Mouse (Mus musculus) C2C12 (cell line): Measurements from ENCODE around the gene Ppcdc.

Source experiments
- CEBPB ChIP-seq: IDR thresholded peaks from one replicate; pipeline ENCODE4 v1.6.1; 2011; ENCODE audit warnings: low read depth, mild to moderate bottlenecking, control low read depth, moderate library complexity
- CTCF ChIP-seq: IDR thresholded peaks from one replicate; pipeline ENCODE4 v1.5.1; 2011; ENCODE audit not compliant: control insufficient read depth, insufficient read depth, insufficient read length
- FOSL1 ChIP-seq: IDR thresholded peaks from one replicate; pipeline ENCODE4 v1.8.0; 2011; ENCODE audit warnings: mild to moderate bottlenecking, low read length; ENCODE audit not compliant: poor library complexity, insufficient read depth, severe bottlenecking
- MAX ChIP-seq: IDR thresholded peaks from one replicate; pipeline ENCODE4 v1.6.1; 2011; ENCODE audit warnings: mild to moderate bottlenecking, control low read depth
- MYOD1 ChIP-seq: IDR thresholded peaks from one replicate; pipeline ENCODE4 v1.6.1; 2011; ENCODE audit warnings: low read depth; ENCODE audit not compliant: control insufficient read depth, insufficient read length
- MYOG ChIP-seq: IDR thresholded peaks from one replicate; pipeline ENCODE4 v1.6.1; 2011; ENCODE audit not compliant: control insufficient read depth, insufficient read length; ENCODE audit errors: extremely low read depth
- USF1 ChIP-seq: IDR thresholded peaks from one replicate; pipeline ENCODE4 v1.6.1; 2011; ENCODE audit warnings: low read depth, mild to moderate bottlenecking, control low read depth, moderate library complexity

- no peak for TF ChIP-seq CTCF
- no peak for TF ChIP-seq USF1
- no peak for TF ChIP-seq MAX
- no peak for TF ChIP-seq MYOD1
- TF ChIP-seq CEBPB, result no peak
- TF ChIP-seq MYOG, result no peak
- no peak for TF ChIP-seq FOSL1
These were observed 19.8 kb upstream of the Ppcdc start for GRCm38 (mm10) chr9:57459707-57460106.
